Mouse (Mus musculus) bone marrow, adult 2 months (tissue): ENCODE results near the gene Gm4303.
"Not testable (repeated sequence)": the region's sequence is repeated elsewhere in the genome, so short reads cannot be mapped to it uniquely, and the experiment has no call there.

Experiments
- CTCF ChIP-seq: fragments of 200-500 bp; IDR thresholded peaks from 2 replicates; pipeline ENCODE4 v1.5.1; 2011; ENCODE audit warnings: low read length, control low read depth; ENCODE audit not compliant: control insufficient read depth, insufficient read depth
- POLR2A ChIP-seq: fragments of 200-500 bp; IDR thresholded peaks from 2 replicates; pipeline ENCODE4 v1.6.1; 2011; ENCODE audit warnings: low read depth, mild to moderate bottlenecking, control low read depth, low read length, borderline replicate concordance; ENCODE audit not compliant: control insufficient read depth

DNA sequence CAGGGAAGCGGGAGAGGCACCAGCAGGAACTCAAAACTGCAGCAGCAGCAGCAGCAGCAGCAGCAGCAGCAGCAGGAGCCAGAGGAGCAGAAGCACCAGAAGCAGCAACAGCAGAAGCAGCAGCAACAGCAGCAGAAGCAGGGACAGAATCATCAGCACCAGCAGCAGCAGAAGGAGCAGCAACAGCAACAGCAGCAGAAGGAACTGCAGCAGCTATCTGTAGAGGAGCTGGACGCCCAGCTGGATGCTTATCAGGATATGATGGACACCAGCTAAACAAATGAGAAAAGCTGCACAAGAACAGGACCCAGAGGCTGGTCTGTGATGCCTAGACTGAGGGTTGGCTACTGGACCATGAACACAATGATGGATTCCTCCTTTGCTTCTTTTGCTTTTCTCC, 11.1 kb downstream of the Gm4303 start:
- TF ChIP-seq POLR2A, CTCF: not testable (repeated sequence)
